Mouse (Mus musculus) G1E-ER4 (cell line): Measurements from ENCODE around the gene Gck. TPM values are rescaled to one million over a fixed set of nuclear protein-coding genes. Genes with fewer than 3 reads are reported as not detected.

Experiments used
- GATA1 ChIP-seq: IDR thresholded peaks from one replicate; pipeline ENCODE4 v1.8.0; 2012; ENCODE audit warnings: low read length, inconsistent platforms
- polyA plus RNA-seq: library from polyadenylated mRNA; stranded (reverse); fragments of >175 nt; gene quantifications from 2 replicates; pipeline ENCODE4 v1.2.3, GENCODE M21; 2012

Gene Gck
- polyA plus RNA-seq, 1 experiment, result not detected

DNA sequence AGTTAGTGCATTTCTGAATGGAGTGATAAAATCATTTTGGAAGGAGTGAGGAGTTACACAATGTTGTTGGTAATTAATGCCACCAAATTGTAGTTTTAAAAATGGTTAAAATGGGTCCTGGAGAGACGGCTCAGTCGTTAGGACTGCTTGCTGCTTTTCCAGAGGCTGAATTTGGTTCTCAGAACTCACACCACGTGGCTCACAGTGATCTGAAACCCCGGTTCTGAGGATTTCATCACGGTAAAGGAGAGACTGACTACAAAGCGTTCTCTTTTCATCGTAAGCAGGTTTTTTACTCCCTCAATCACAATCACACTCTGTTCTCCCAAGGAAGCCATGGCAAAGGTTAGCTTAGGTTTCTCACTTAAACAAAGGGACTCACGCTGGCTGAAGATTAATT, 25.2 kb downstream of the Gck start:
- no peak for TF ChIP-seq GATA1

DNA sequence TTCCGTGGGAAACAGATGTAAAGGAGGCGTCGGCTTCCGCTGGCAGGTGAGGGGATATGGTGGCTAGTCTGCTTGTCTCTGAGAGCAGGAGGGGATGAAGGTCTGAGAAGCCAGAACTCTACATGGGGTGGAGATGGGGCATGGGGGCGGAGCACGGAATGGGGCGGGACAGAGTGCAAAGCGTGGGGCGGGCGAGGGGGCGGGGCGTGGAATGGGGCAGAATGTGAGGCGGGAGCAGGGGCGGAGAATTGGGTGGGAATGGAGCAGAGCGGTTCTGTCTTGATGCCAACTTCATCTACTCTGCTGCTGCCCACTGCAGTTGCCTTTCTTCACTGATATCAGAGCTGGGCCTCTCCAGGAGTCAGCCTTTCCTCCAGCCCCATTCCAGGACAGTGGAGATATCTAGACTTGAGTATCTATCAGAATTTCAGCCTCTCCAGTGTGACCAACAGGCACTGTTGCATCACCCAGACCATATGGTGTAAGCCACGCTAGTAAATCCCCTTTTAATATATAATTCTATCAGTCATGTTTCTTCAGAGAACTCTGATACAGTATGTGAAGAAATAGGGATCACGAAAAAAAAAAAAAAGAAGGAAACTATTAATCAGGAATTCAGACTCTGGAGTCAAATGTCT, 29.4 kb downstream of the Gck start:
- no peak for TF ChIP-seq GATA1

DNA sequence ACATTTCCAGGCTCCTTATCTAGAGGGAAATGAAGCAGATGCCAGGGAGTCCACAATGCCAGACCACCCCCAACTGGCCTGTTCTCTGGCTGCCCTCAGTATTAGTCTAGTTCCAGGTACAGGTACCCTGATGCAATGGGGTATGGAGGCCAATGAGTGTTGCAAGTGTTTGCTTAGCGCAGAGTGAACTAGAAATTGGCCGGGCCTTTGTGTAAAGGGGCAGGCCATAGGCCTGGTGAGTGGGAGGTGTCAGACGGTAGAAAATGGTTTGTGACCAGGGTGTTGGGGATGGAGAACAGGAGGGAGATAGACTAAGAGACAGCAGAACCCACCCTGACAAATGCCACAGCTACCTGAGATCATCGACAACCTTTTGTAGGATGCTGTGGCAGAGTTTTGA, 30.3 kb downstream of the Gck start:
- TF ChIP-seq GATA1, result no peak

DNA sequence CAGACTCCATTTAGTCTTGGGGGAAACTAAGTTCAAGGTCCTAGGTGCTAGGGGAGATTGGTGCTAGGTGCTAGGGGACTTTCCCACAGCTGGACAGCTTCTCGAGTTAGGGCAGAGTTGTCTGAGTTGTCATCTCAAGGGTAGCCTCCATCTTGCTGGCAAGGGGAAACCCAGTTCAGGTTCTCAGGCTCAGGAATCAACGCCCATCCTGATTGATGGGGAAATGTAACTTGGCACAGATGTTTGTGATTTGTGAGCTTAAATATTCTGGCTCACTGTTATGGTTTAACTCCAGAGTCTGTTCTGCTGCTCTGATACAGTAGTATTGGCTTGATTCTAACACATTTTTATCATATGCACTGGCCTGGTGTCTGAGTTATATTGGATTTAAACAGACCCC, 31.8 kb downstream of the Gck start:
- TF ChIP-seq GATA1, result no peak

DNA sequence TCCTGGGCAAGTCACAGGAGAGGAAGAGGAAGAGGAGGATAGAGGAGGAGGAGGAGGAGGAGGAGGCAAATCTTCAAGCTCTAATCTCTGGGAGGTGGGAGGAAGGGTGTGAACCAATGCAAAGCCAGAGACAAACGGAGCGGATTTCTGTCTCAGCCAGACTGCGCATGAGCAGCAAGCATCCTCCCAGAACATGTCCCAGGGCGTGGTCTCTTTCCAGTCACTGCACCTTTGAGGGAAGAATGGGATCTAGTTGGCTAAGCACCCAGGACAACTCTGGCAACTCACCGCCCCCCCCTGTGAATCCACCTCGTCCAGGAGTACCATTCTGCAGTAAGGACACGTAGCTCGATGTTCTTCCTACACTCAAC, 33.7 kb downstream of the Gck start:
- no peak for TF ChIP-seq GATA1

DNA sequence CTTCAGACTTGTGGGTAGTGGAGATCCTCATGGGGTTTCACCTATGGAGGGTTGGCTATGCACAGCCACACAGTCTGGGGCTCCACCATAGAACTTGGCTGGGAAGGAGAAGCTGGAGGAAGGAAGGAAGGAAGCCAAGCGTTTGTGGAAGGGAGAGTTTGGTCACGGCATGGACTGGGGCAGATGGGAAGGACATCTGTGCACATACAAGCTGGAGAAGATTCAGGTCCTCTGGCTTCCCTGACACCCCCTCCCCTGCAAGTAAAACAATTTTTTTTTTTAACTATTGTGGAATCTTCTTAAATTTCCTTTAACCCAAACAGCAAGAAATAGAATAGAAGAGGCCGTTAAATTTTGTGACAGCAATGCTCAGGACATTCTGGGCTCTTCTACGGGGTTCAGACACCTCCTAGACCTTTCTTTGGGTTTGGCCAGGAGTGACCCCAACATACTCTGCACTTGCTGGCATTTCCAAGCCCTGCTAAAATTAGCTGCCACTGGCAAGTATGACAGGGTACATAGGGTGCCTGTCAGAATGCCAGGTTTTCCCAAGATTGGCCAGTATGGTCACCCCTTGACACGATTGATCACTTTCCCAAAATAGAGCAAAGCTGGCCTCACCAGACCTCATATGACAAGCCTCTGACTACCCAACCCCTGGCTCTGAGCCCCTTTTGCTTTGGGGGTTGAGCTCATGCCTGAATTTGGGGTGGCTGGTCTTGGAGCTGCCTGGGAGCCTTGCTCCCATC, 34.3 kb downstream of the Gck start:
- no peak for TF ChIP-seq GATA1

DNA sequence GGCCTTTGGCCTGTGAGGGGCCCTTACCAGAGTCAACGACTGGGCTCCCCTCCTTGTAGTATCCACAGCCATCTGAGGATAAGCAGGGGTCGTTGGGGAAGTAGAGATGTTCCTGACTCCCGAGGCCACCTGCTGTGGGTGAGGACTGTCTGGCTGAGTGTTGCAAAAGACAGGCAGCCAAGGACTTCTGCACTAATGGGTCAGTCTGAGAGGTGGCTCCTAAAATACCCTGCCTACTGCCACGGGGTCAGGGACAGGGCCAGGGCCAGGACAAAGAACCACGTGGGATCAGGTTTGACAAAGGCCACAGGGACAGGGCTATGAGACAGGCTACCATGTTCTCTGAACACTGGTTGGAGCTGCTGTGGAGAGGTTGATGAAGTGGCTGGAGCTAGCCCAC, 34.9 kb downstream of the Gck start:
- TF ChIP-seq GATA1, result no peak

DNA sequence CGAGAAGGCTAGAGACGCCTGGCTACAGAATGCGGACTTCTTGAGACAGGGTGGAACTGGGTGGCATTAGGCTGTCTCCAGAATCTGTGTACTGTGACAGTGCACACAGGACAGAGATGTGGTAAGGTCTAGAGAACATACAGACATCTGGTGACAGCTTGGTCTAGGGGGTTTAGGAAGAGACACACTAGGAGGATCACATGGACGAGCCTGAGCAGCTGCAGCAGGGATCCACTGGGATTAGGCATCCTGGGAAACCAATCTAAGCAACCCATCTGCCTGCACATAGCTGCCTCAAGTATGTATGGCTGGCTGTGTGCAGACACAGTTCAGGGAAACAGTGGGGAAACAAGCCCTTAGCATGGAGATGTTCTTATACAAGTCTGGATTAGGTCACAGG, 35.9 kb downstream of the Gck start:
- TF ChIP-seq GATA1, result no peak

DNA sequence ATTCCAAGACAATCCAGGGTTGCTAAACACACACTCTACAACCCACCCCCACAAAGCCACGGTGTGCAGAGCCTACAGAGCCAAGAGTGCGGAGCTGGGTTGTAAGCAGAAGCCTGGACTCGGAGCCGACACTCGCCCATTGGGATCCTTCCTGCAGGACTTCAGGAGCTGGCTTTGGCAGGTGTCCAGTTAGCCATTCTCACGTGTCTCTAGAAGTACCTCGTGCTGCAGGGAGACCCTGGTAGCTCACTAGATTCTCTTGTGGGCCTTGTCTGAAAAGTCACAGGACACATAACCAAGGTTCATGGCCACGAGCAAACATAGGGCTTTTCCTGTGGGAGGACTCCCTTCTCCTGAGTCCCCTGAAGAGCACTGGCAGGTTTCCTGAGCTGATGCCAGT, 36.6 kb downstream of the Gck start:
- TF ChIP-seq GATA1, result no peak

DNA sequence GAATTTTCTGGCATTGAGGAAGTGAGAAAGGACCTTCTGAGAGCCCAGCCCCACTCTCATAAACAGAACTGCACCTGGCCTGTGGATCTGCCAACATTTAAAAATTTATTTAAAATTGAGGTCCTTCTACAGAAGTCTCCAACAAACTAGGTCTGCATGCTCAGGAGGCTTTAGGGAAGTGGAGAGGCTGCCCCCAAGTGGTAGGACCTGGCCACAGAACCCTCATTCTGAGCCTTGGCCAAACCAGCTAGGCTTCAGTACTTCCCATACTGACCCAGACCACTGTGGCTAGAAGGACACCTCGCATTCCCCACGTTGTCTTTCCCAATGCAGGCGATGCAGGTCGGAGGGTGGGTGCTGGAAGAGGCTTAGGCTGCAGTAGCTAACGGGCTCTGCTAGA, 37.2 kb downstream of the Gck start:
- TF ChIP-seq GATA1, result no peak

DNA sequence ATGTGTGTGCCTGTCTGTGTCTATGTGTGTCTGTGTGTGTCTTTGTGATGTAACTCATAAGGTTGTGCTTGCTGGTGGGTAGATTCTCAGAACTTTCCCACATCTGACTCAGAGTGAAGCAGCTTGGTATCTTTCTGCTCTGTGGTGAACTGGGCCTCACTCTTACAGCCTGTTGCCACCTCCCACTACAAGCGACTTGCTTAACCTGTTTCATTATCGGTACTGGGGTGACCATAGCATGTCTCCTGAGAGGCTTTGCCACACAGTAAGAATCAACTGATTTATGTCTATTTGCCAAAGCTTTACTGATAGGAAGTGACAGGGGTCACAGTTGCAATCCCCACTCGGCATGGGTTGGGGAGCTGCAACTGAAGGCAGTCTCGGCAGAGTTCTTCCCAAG, 41.2 kb downstream of the Gck start:
- no peak for TF ChIP-seq GATA1

DNA sequence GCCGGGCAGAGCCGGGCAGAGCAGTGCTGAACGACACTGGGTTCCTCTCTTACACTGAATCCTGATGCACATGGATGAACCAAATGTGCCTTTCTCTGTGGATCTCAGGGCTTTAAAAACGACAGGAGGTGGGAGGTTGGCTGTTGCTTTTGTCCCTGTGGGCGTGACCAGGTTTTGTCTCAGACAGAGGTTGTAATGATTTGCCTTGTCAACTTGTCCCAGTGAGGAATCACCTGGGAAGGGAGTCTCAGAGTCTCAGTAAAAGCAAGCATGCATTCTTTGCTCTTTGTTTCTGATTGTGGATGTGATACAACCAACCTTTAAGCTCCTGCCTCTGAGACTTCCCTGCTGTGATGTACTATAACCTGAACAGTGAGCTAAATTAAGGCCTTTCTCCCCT, 42.8 kb downstream of the Gck start:
- no peak for TF ChIP-seq GATA1

DNA sequence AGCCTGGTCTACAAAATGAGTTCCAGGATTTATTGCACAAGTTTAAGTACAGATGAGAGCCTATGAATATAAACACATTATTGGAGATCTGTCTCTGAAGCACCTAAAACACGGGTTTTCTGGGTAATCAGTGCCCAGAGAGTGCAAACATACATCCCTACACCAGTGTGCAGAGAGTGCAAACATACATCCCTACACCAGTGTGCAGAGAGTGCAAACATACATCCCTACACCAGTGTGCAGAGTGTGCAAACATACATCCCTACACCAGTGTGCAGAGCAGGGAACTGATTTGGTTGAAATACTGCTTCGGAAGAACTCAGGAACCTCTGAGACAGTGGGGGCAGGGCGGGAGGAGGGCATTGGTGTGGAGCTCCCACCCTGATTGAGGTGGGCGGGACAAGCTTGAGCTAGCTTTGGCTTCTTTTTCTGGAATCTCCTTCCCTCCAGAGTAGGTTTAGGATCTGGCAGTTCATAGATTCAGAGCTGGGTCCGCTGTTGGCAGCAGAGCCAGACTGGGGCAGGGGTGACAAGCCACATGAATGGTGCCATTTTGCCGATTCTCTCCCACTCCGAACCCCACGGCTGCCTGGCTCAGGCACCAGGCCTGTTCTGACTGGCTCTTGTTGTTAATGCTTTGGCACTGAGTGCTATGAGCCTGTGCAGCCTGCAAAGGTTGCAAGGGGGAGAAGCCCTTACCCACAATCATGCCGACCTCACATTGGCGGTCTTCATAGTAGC, 43.9 kb downstream of the Gck start:
- no peak for TF ChIP-seq GATA1

DNA sequence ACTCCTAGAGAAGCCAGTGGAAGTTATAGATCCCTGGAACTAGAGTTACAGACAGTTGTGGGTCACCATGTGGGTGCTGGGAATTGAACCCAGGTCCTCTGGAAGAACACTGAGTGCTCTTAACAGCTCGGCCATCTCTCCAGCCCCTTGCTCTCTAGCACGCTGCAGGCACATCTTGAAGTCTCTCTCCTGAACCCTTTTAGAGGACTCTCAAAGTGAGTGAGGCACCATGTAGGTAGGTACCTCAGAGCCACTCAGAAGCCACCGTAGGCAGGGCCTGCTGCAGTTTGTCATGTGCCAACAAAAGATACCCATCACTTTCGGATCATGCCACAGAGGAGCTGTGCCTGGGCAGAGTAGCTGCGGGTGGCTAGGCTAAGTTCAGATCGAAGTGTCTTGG, 45.0 kb downstream of the Gck start:
- no peak for TF ChIP-seq GATA1

DNA sequence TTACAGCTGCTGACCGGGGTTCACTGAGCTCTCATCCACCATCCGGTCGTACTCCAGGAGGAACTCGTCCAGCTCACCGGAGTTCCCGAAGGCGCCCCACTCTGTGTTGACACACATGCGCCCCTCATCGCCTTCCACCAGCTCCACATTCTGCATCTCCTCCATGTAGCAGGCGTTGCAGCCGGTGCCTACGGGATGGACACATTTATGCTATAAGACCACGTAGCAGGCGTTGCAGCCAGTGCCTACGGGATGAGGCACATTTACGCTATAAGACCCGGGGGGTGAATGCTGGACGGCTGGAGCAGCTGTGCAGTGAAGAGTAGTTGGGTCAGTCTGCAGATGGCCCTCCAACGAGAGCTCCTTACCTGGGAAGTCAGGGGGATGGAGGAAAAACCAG, 45.5 kb downstream of the Gck start:
- no peak for TF ChIP-seq GATA1

DNA sequence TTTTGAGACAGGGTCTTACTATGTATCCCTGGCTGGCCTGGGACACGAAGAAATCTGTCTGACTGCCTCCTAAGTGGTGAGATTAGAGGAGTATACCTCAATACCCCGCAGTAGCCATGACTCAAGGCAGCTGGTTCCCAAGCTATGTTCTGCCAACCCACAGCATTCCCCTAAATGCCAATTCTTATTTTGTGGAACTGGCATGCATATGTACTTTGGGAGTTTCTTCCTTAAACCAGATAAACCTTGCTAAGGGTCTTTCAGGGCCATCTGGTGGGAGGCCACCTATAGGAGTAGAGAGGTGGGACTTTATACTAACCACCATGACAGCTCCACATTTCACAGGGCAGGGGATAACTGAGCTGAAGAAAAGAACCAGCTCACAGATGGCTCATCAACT, 46.0 kb downstream of the Gck start:
- TF ChIP-seq GATA1, result no peak

DNA sequence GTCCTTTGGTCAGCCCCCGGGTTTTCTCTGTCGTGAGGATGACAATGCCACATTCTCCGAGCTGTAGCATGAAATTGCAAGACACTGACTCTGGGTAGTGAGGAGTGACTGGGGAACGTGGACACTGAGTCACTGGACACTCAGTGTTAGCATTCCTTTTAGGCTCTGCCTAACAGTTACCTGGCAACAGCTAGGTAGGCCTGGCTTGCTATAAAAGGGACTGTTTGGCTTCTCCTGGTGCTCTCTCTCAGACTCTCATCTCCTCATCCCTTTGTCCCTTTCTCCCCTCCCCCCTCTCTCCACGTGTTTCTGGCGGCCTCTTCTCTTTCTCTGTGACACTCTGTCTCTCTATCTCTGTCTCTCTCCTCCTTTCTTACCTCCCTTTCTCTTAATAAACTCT, 47.5 kb downstream of the Gck start:
- no peak for TF ChIP-seq GATA1
